Mouse (Mus musculus): ENCODE measurements around the gene Ino80d.

Gene Ino80d

GRCm38 (mm10) chr1:62914495-62914894 is 200.0 kb downstream of the Ino80d start:
- DNase-seq (ENCODE audit: low spot score) = no peak

- no peak for DNase-seq (ENCODE audit: low spot score)
Observed at GRCm38 (mm10) chr1:62911426-62911825, 203.0 kb downstream of the Ino80d start.

GRCm38 (mm10) chr1:62909126-62909525 is 205.3 kb downstream of the Ino80d start:
- DNase-seq (ENCODE audit: low spot score) = no peak

- no peak for DNase-seq (ENCODE audit: low spot score)
Observed at GRCm38 (mm10) chr1:62908508-62908907, 206.0 kb downstream of the Ino80d start.

All from urinary bladder, postnatal 25 days (tissue).